Mouse (Mus musculus) heart, embryonic 15.5 days (tissue): ENCODE results near the gene Sort1. TPM values are rescaled to one million over a fixed set of nuclear protein-coding genes. Genes with fewer than 3 reads are reported as not detected.

Source experiments
- ATAC-seq: fragments of 200-750 bp; cut with Nextera tagmentation; replicated peaks from 2 replicates; pipeline ENCODE4 v1.8.0; 2017; ENCODE audit warnings: low read depth, moderate TSS enrichment; ENCODE audit not compliant: insufficient number of reproducible peaks, insufficient read depth, low FRiP score
- H3K27ac ChIP-seq: fragments of 300-500 bp; sonication (generic); 2 replicates; pipeline ENCODE4 v1.5.1; 2015; ENCODE audit warnings: mild to moderate bottlenecking, inconsistent platforms
- H3K27me3 ChIP-seq: fragments of 300-500 bp; sonication (generic); 2 replicates; pipeline ENCODE4 v1.6.1; 2015; ENCODE audit warnings: inconsistent platforms
- H3K36me3 ChIP-seq: fragments of 300-500 bp; sonication (generic); 2 replicates; pipeline ENCODE4 v1.6.1; 2015; ENCODE audit warnings: mild to moderate bottlenecking, inconsistent platforms
- H3K4me1 ChIP-seq: fragments of 300-500 bp; sonication (generic); replicated peaks from 2 replicates; pipeline ENCODE4 v1.6.1; 2015; ENCODE audit warnings: inconsistent platforms
- H3K4me2 ChIP-seq: fragments of 300-500 bp; sonication (generic); 2 replicates; pipeline ENCODE4 v1.6.1; 2015; ENCODE audit warnings: inconsistent platforms, mild to moderate bottlenecking, moderate library complexity
- H3K4me3 ChIP-seq: fragments of 300-500 bp; sonication (generic); 2 replicates; pipeline ENCODE4 v1.5.1; 2015; ENCODE audit warnings: mild to moderate bottlenecking, inconsistent platforms
- H3K9ac ChIP-seq: fragments of 300-500 bp; sonication (generic); 2 replicates; pipeline ENCODE4 v1.6.1; 2015; ENCODE audit warnings: mild to moderate bottlenecking, inconsistent platforms
- H3K9me3 ChIP-seq: fragments of 300-500 bp; sonication (generic); replicated peaks from 2 replicates; pipeline ENCODE4 v1.6.1; 2016; ENCODE audit warnings: inconsistent platforms
- WGBS: fragments of 180-500 bp; shearing (Covaris S2); methylation state at CpG from one replicate; pipeline ENCODE4 v1.1.7; 2015; ENCODE audit warnings: mixed read lengths; 5-methylcytosine and 5-hydroxymethylcytosine counted together
- polyA plus RNA-seq: library from polyadenylated mRNA; unstranded; fragments of >200 nt; fragmentation: Nextera tagmentation; extraction: Ambion mirVana; gene quantifications from 2 replicates; pipeline ENCODE4 v1.2.1, GENCODE M21; 2015

The Sort1 gene
- polyA plus RNA-seq, 1 experiment from 2014 or later, result 10.2 TPM

DNA sequence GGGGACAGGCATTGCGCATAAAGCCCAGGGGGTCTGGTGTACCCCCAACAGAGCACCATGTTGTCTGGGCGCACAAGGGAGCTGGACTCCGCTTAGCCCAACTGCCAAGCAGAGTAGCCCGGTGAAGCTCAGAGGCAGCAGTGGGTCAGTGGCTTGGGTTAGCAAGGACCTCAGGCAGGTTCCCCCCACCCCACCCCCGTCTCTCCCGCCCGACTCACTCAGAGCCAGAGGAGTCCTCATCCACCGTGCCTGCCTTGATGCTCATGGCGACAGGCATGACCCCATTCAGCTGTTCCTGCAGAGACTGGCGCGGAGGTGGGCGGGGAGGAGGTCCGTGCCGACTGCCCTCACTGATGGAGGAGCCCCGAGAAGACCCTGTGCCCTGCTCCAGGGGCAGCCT lies 108.9 kb downstream of the Sort1 start:
- Histone ChIP-seq H3K9me3 (no peaks in the 10 kb centered on the region), H3K4me3 (no peak overlapping the region), H3K4me2 (0 out of 2 replicates have a peak overlapping the region, but pooled peaks have one; percentile 6), H3K36me3 (no peaks in the 10 kb centered on the region), H3K9ac (no peak overlapping the region), H3K27ac (no peak overlapping the region), H3K4me1 (peaks cover 12% of the 10 kb centered on the region), H3K27me3 (peaks cover 4% of the 10 kb centered on the region; the same call in 1 of the 2 replicates)
- no peak for ATAC-seq
- WGBS, result 55% methylated on average over 15 of the region's 15 CpGs

DNA sequence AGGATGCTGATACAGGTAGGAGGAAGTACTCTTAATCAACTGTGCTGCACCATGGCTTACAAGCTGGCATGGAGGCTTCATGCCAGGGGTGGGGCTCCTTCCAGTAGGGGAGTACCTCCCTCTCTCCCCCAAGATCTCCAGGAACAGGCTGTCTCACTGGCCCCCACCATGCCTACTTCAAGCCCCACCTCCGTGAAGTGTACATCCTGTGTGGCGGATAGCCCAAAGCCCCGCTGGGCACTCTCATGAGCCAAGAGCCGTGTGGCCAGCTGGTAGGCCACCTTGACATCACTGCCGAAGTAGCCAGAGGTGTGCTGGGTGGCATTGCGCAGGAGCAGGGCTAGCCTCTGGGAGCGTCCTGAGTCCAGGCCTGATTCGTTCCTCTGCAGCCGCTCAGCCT lies 114.4 kb downstream of the Sort1 start:
- peaks cover 6% of the 10 kb centered on the region for H3K27me3 ChIP-seq
- no peak for ATAC-seq
- no peak overlapping the region for H3K4me2 ChIP-seq
- no peaks in the 10 kb centered on the region for H3K9me3 ChIP-seq
- 87% methylated on average over 9 of the region's 9 CpGs for whole genome bisulfite sequencing
- no peak overlapping the region for H3K4me3 ChIP-seq
- H3K36me3 ChIP-seq, result no peaks in the 10 kb centered on the region
- H3K9ac ChIP-seq, result no peak overlapping the region
- no peak overlapping the region for H3K27ac ChIP-seq
- H3K4me1 ChIP-seq, result peaks cover 7% of the 10 kb centered on the region; the same call in 1 of the 2 replicates

DNA sequence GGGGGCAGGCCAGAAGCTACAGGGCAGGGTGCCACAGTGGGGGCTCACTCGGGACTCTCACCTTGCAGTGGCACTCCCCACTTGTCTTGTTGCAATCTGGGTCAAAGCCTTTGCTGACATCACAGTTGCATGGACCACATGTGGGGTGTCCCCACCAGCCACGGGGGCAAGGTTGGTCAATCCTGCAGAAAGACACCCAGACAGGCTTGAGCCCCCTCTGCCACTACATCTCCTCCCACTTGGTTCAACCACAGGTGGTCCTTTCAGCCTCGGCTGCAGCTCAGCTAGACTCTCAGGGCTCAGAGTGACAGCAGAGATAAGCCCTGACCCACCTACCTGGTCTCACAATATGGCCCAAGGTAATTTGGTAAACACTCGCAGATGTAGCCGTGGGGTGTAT lies 116.6 kb downstream of the Sort1 start:
- no peaks in the 10 kb centered on the region for H3K9me3 ChIP-seq
- H3K36me3 ChIP-seq, result no peaks in the 10 kb centered on the region
- 73% methylated on average over 5 of the region's 5 CpGs for WGBS
- no peak overlapping the region for H3K4me3 ChIP-seq
- peaks cover 7% of the 10 kb centered on the region for H3K27me3 ChIP-seq
- no peak overlapping the region for H3K9ac ChIP-seq
- H3K4me2 ChIP-seq, result no peak overlapping the region
- H3K27ac ChIP-seq, result no peak overlapping the region
- ATAC-seq, result no peak
- H3K4me1 ChIP-seq, result peaks cover 7% of the 10 kb centered on the region; the same call in 1 of the 2 replicates

DNA sequence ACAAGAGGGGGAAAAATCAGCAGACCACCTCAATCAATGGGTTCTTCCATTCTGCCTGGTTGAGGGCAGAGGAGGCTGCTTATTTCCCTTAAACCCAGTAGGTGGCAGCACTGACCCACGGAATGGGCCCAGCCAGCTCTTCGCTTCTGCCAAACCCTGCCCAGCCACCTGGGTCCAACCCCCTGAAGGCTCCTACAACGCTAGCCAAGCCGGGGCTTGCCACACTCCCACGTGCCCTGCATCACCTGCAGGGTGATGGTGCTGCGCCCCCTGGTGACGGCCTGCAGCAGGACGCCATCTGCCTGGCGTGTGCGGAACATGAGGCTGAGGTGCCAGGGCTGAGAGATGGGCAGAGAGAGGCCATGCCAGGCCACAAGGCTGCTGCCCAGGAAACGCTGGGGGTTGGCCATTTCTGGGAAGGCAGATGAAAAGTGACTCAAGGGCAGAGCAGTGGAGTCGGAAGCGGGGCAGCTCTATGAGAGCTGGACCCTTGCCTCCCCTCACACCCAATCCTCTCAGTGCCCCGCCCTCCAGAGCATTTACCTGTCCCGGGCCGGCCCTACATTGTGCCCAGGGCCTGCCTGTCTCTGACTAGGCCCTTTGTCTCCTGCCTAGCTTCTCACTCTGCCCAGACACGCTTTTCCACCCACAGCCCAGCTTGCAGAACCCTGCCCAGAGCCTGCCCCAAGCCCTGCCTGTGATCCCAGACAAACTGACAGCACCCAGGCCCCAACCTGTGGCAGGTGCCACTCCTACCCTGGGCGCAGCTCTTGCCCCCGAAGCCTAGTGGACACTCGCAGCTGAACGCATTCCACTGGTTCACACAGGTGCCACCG lies 118.0 kb downstream of the Sort1 start:
- peaks cover 7% of the 10 kb centered on the region for H3K27me3 ChIP-seq
- ATAC-seq, result peak; percentile 93
- 34% methylated on average over 22 of the region's 22 CpGs for WGBS
- no peak overlapping the region for H3K27ac ChIP-seq
- peak overlapping the region; percentile 48 for H3K4me2 ChIP-seq
- no peaks in the 10 kb centered on the region for H3K9me3 ChIP-seq
- H3K9ac ChIP-seq, result no peak overlapping the region
- no peaks in the 10 kb centered on the region for H3K36me3 ChIP-seq
- H3K4me3 ChIP-seq, result no peak overlapping the region
- peaks cover 7% of the 10 kb centered on the region; the same call in 1 of the 2 replicates for H3K4me1 ChIP-seq

DNA sequence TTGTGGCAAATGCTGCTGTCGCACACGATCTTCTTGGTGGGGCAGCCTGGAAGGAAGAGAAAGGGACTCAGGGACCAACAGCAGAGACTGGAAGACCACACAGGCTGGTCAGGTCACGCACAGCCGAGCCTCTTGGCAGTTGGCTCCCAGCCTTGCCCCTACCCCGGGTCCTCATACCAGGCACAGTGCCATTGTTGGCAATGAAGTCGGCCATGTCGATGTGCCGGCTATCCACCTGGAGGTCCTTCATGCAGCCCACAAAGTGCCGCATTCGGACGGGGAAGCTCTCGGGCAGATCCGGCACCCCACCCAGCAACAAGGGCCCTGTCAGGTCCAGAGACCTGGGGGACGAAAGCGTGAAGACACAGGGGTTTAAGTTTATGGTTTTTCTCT lies 118.6 kb downstream of the Sort1 start:
- no peak for ATAC-seq
- H3K4me2 ChIP-seq, result no peak overlapping the region
- no peaks in the 10 kb centered on the region for H3K36me3 ChIP-seq
- no peak overlapping the region for H3K9ac ChIP-seq
- H3K27ac ChIP-seq, result no peak overlapping the region
- H3K4me1 ChIP-seq, result peaks cover 7% of the 10 kb centered on the region; the same call in 1 of the 2 replicates
- WGBS, result 90% methylated on average over 15 of the region's 15 CpGs
- no peak overlapping the region for H3K4me3 ChIP-seq
- H3K9me3 ChIP-seq, result no peaks in the 10 kb centered on the region
- peaks cover 7% of the 10 kb centered on the region for H3K27me3 ChIP-seq

DNA sequence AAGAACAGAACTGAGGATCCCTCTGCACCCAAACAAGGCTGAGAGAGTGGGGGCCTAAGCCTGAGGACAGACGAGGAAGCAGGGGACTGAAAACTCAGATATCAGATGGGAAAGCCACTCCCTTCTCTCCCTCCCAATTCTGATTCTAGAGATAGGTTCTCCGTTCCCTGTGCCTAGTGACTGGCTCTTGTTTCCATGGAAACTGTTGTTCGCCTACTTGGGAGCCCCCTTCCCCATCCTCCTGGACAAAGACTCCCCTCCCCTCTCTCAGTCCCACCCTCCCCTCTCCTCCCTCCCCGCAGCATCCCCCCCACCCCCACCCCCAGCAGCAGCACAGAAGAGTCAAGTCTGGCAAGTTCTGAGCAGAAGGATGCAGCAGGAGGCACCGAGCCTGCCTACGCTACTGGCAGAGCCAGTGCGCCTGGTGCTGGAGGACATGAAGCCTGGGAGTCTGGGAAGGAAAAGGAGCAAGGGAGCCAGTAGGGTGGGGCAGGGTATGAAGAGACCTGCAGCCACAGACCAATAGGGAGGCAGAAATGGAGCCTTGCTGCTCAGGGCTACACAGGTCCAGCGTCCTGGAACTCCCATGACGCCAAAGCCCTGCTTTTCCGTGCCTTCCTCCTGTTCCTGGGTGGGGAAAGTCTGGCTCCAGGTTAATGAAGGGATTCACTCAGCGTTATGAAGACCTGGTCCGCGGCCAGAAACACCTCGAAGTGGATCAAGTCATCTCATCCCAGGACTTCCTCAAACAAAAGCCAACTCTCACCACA lies 121.8 kb downstream of the Sort1 start:
- H3K9me3 ChIP-seq, result no peaks in the 10 kb centered on the region
- H3K4me1 ChIP-seq, result peaks cover 7% of the 10 kb centered on the region; the same call in 1 of the 2 replicates
- peaks cover 7% of the 10 kb centered on the region for H3K27me3 ChIP-seq
- H3K27ac ChIP-seq, result no peak overlapping the region
- 43% methylated on average over 14 of the region's 14 CpGs for WGBS
- no peak overlapping the region for H3K4me2 ChIP-seq
- H3K4me3 ChIP-seq, result no peak overlapping the region
- no peaks in the 10 kb centered on the region for H3K36me3 ChIP-seq
- H3K9ac ChIP-seq, result no peak overlapping the region
- no peak for ATAC-seq

DNA sequence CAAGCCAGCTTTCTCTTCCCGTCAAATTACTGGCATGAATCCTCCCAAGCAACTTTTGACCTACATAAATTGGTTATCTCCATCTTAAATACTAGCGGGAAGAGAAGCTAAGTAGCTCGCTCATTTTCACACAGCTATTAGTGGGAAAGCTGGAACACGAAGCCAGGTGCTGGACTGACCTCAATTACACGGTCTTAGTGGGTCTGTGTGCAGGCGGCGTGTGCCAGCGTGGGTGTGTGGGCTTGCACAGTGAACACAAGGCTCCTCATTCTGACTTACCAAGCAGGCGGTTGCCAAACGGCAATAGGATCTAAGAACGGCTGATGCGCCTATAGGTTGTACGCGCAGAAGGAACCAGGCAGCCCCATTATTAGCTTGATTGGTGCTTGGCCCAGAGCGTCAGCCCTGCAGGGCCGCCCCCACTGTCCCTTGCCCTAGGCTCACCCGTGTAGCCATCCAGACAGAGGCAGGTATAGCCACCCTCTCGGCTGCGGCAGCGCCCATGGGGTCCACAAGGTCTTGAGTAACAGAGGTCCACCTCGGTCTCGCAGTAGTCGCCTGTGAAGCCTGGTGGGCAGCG lies 122.5 kb downstream of the Sort1 start:
- WGBS, result 85% methylated on average over 24 of the region's 24 CpGs
- H3K9ac ChIP-seq, result no peak overlapping the region
- H3K4me2 ChIP-seq, result no peak overlapping the region
- H3K27ac ChIP-seq, result no peak overlapping the region
- H3K27me3 ChIP-seq, result peaks cover 7% of the 10 kb centered on the region
- H3K9me3 ChIP-seq, result no peaks in the 10 kb centered on the region
- peaks cover 11% of the 10 kb centered on the region; the same call in 1 of the 2 replicates for H3K4me1 ChIP-seq
- no peak for ATAC-seq
- H3K4me3 ChIP-seq, result no peak overlapping the region
- no peaks in the 10 kb centered on the region for H3K36me3 ChIP-seq

DNA sequence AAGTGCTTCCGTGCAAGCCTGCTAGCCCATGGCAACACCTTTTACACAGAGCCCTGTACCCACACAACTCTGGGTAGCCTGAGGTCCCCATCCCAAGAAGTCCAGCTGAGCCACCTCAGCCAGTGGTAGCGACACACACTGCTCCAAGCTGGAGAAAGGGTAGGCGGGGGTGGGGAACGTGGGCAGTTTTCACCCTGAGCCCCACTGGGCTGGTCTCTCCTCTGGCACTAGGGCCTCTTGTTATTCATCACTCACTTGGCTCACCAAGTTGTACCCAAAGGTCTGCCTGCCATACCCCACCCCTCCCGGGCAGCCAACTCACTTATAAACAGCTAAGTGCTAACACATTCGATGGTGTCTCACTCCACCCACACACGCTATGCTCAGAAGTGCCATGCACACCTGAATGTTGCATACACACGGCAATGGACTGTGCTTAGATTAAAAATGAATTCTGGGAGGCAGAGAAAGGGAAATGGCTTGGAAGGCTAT lies 124.7 kb downstream of the Sort1 start:
- Histone ChIP-seq H3K27ac (no peak overlapping the region), H3K4me3 (no peak overlapping the region), H3K4me1 (peaks cover 11% of the 10 kb centered on the region; the same call in 1 of the 2 replicates), H3K9ac (no peak overlapping the region), H3K36me3 (no peaks in the 10 kb centered on the region), H3K9me3 (no peaks in the 10 kb centered on the region), H3K27me3 (no peaks in the 10 kb centered on the region), H3K4me2 (no peak overlapping the region)
- no peak for ATAC-seq
- WGBS, result 84% methylated on average over 8 of the region's 8 CpGs

DNA sequence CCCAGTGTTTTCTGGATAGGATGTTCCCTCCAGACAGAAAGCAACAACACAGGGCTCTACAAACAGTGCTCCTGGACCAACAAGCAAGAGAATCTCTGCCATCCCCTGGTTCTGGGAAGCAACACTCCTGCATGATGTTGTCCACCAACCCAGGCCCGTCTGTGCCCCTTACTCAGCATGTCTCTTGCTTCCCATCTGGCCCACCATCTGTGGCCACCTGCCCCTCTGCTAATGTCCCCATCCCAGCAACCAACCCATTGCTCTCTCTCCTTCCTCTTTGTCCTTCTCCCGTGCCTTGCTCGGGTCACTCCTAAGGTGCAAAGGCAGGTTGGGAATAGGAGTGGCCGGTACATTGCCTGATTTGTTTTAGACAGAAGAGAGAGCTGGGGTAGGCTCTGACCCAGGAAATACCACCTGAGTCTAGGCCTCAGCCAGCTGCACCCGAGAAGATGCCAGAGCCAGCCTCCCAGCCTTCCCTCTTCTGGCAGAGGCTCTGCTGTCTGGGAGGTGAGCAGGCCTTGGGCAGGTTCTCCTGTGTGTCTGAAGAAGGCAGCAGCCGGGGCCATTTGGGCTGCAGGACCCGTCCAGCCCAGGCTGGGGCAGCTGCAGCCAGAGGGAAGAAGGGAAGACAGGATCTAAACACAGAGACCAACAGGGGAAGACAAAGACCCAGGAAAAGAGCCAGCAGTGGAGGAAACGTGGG lies 125.9 kb downstream of the Sort1 start:
- Histone ChIP-seq H3K36me3 (no peaks in the 10 kb centered on the region), H3K4me1 (peaks cover 11% of the 10 kb centered on the region; the same call in 1 of the 2 replicates), H3K4me2 (no peak overlapping the region), H3K27me3 (peaks cover 5% of the 10 kb centered on the region), H3K27ac (no peak overlapping the region), H3K9me3 (no peaks in the 10 kb centered on the region), H3K9ac (no peak overlapping the region), H3K4me3 (no peak overlapping the region)
- ATAC-seq, result no peak
- WGBS, result 67% methylated on average over 8 of the region's 8 CpGs

DNA sequence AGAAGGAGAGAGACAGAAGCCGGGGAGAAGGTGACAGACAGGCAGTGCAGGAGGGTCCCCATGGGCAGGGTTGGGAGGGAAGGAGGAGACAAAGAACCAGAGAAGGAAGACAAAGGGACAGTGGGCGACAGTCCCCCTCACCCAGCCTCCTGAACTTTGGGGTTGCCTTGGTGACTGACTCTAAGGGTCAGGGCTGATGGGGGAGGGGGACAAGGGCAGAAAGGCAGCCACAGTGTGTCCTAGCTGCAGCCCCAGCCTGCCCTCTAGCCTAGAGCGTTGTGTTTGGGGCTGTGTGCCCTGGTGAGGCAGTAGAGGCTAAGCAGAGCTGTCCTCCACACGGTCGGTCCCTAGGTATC lies 126.5 kb downstream of the Sort1 start:
- no peak for ATAC-seq
- Histone ChIP-seq H3K4me2 (no peak overlapping the region), H3K27me3 (peaks cover 7% of the 10 kb centered on the region), H3K36me3 (no peaks in the 10 kb centered on the region), H3K4me3 (no peak overlapping the region), H3K27ac (no peak overlapping the region), H3K9me3 (no peaks in the 10 kb centered on the region), H3K9ac (no peak overlapping the region), H3K4me1 (peaks cover 16% of the 10 kb centered on the region)
- 41% methylated on average over 5 of the region's 5 CpGs for WGBS
